Mouse (Mus musculus): ENCODE measurements around the gene Bfsp1. TPM values are rescaled to one million over a fixed set of nuclear protein-coding genes. Genes with fewer than 3 reads are reported as not detected.

Bfsp1 gene
- total RNA-seq, 2 experiments from 2014 or later, result 0.98 to 0.99 TPM

DNA sequence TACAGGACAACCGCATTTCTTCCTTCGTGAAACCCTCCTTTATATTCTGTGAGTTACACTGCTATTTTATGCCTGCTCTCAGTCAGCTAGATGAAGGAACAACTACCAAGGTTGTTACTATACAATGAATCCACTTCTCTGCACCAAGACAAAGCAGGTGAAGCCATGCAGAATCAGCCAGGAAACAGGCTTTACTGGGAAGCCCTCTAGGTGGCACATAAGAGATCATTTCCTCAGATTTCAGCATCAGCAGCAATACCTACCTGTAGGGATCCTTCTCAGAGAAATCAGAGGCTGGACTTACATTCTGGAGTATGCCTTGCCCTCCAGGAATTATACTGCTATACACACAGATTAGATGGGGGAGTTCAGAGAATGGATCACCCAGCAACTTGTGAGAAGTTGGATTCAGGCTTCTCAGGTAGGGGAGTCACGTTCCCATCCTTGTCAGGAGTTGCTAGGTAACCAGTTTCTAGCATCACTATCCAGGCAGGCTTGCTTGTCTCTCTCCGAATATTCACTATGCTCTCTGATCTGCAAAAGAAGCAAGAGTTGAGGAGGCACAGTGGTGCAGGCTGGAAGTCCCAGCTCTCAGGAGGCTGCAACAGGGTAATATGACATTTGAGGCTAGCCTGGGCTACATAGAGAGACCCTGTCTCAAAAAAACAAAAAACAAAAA is 66.5 kb downstream of the Bfsp1 start:
- DNase-seq, result no peak

DNA sequence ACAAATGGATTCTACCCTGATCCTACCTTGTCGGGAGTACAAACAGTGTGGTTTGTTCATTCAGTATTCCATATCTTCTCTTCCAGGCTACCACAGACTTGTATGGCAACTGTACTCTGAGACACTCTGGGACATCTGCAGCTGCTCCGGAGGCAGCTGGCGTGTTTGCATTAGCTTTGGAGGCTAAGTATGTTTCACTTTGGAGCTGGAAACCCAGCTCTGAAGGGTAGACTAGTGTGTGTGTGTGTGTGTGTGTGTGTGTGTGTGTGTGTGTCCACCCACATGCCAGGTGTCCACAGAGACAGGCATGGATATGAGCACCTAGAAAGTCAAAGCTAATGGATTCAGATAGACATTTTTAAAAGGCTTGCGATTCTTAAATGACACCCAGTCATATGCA is 67.1 kb downstream of the Bfsp1 start:
- no peak for DNase-seq

DNA sequence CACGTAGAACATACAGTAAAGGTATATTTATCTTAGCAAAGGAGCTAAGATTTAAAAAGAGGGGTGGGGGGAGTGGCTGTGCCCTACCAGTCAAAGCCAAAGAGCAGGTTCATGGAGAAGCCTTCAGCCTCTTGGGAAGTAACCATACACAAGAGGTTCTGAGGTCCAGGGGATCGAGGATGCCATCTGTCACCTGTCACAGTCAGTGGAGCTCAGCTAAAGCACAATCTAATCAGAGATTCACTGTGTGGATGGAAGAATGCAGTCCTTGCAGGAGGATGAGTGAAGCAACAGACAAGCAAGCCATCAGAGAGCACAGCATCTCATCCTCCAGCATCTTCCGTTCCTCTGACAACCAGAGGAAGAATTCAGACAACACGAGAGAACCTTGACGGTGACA is 73.1 kb downstream of the Bfsp1 start:
- no peak for DNase-seq

DNA sequence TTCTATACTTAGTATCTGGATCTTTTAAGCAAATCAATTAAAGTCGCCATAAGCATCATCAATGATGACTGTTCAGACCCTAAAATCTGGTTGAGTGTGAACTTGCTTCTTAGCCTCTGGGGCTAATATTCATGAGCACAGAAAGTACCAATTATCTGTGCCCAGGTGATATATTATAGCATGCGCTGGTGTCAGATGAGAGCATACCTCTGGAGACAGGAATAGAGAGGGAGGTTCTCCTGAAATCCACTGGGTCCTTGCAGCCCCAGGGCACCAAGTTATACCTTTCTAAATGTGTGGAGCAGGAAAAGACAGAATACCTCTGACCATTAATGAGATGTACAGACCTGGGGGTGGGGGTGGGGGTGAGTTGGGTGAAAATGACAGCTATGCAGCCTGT is 82.7 kb downstream of the Bfsp1 start:
- no peak for DNase-seq

Other genes with a start within 250 kb of the Bfsp1 start
- 100 to 1,000 TPM; 708 to 736 TPM for gene Dstn, start 52.1 kb upstream of the Bfsp1 start, total RNA-seq (2021)
- 100 to 1,000 TPM; 181 to 182 TPM for gene Rrbp1, start 148.1 kb upstream of the Bfsp1 start, total RNA-seq (2021)
- not detected for gene Banf2, start 169.9 kb upstream of the Bfsp1 start, total RNA-seq (2021)

All from heart, postnatal 4 days (tissue).